Mouse (Mus musculus) MEL (cell line): ENCODE measurements at regions not wholly inside any gene's neighbourhood (a gene's known extent, or its start where the extent isn't known, plus 50 kb on each side); places are given as distances from the start of the nearest gene placed in this dataset.

Experiments used
- DNase-seq: peaks from one replicate; pipeline ENCODE4 v3.0.0; 2011; ENCODE audit warnings: low read depth, low spot score
- H3K27ac ChIP-seq: 2 replicates; pipeline ENCODE4 v1.5.1; 2012; ENCODE audit warnings: low read depth, mild to moderate bottlenecking, control low read depth, low read length, moderate library complexity; ENCODE audit not compliant: control insufficient read depth
- H3K27me3 ChIP-seq, 2 experiments: fragments of 150-350 bp in 1 of 2; sonication (generic) in 1 of 2; 2 replicates each; pipeline ENCODE4 v1.6.1; 2012; ENCODE audit warnings: low read length in 2 of 2, mild to moderate bottlenecking in 2 of 2, improper control_type of control experiment in 1 of 2, moderate library complexity in 1 of 2; ENCODE audit not compliant: insufficient read depth in 2 of 2, control insufficient read depth in 1 of 2
- H3K36me3 ChIP-seq, 2 experiments: 2 replicates each; pipeline ENCODE4 v1.6.1; 2012 to 2014; ENCODE audit warnings: low read length in 2 of 2, improper control_type of control experiment in 1 of 2, inconsistent platforms in 1 of 2, mild to moderate bottlenecking in 1 of 2; ENCODE audit not compliant: insufficient read depth in 2 of 2, control insufficient read depth in 1 of 2
- H3K4me1 ChIP-seq, 2 experiments: fragments of 150-350 bp in 1 of 2; sonication (generic) in 1 of 2; 2 replicates each; pipeline ENCODE4 v1.6.1; 2012; ENCODE audit warnings: low read length in 2 of 2, improper control_type of control experiment in 1 of 2, mild to moderate bottlenecking in 1 of 2; ENCODE audit not compliant: insufficient read depth in 2 of 2, control insufficient read depth in 1 of 2
- H3K4me3 ChIP-seq, 2 experiments: fragments of 150-350 bp in 1 of 2; sonication (generic) in 1 of 2; 2 replicates each; pipeline ENCODE4 v1.5.1; 2012; ENCODE audit warnings: low read depth in 2 of 2, low read length in 2 of 2, mild to moderate bottlenecking in 2 of 2, moderate library complexity in 2 of 2, control low read depth in 1 of 2, improper control_type of control experiment in 1 of 2; ENCODE audit not compliant: control insufficient read depth in 1 of 2, insufficient read depth in 1 of 2
- H3K79me2 ChIP-seq: 2 replicates; pipeline ENCODE4 v1.6.1; 2012; ENCODE audit warnings: mild to moderate bottlenecking, low read length, moderate library complexity; ENCODE audit not compliant: control insufficient read depth, poor library complexity, insufficient read depth
- H3K9ac ChIP-seq: 2 replicates; pipeline ENCODE4 v1.6.1; 2012; ENCODE audit warnings: low read depth, mild to moderate bottlenecking, control low read depth, low read length, moderate library complexity; ENCODE audit not compliant: control insufficient read depth, poor library complexity, severe bottlenecking
- H3K9me3 ChIP-seq: fragments of 150-350 bp; sonication (generic); replicated peaks from 2 replicates; pipeline ENCODE4 v1.6.1; 2012; ENCODE audit warnings: mild to moderate bottlenecking, low read length, improper control_type of control experiment, moderate library complexity; ENCODE audit not compliant: insufficient read depth
- BHLHE40 ChIP-seq: IDR thresholded peaks from 2 replicates; pipeline ENCODE4 v1.6.1; 2012; ENCODE audit warnings: low read depth, mild to moderate bottlenecking, inconsistent platforms, low read length, improper control_type of control experiment, borderline replicate concordance
- CHD2 ChIP-seq: IDR thresholded peaks from 2 replicates; pipeline ENCODE4 v1.6.1; 2011; ENCODE audit warnings: low read length, improper control_type of control experiment
- ETS1 ChIP-seq: IDR thresholded peaks from 2 replicates; pipeline ENCODE4 v1.6.1; 2012; ENCODE audit warnings: low read depth, mild to moderate bottlenecking, inconsistent platforms, low read length, improper control_type of control experiment, moderate library complexity
- GATA1 ChIP-seq: IDR thresholded peaks from 2 replicates; pipeline ENCODE4 v1.6.1; 2011; ENCODE audit warnings: low read depth, low read length, improper control_type of control experiment
- HCFC1 ChIP-seq: IDR thresholded peaks from 2 replicates; pipeline ENCODE4 v1.6.1; 2012; ENCODE audit warnings: low read depth, mild to moderate bottlenecking, inconsistent platforms, low read length, improper control_type of control experiment, moderate library complexity
- JUND ChIP-seq: IDR thresholded peaks from 2 replicates; pipeline ENCODE4 v1.6.1; 2011; ENCODE audit warnings: low read depth, mild to moderate bottlenecking, improper control_type of control experiment, low read length
- MAFK ChIP-seq: IDR thresholded peaks from 2 replicates; pipeline ENCODE4 v1.6.1; 2011; ENCODE audit warnings: low read depth, mild to moderate bottlenecking, low read length, improper control_type of control experiment, borderline replicate concordance
- MAX ChIP-seq: IDR thresholded peaks from 2 replicates; pipeline ENCODE4 v1.6.1; 2011; ENCODE audit warnings: low read length, improper control_type of control experiment
- MAZ ChIP-seq: IDR thresholded peaks from 2 replicates; pipeline ENCODE4 v1.6.1; 2012; ENCODE audit warnings: low read depth, mild to moderate bottlenecking, inconsistent platforms, low read length, improper control_type of control experiment
- MXI1 ChIP-seq: IDR thresholded peaks from 2 replicates; pipeline ENCODE4 v1.6.1; 2011; ENCODE audit warnings: mild to moderate bottlenecking, low read depth, low read length, improper control_type of control experiment
- MYC ChIP-seq: IDR thresholded peaks from 2 replicates; pipeline ENCODE4 v1.6.1; 2011; ENCODE audit warnings: low read depth, mild to moderate bottlenecking, low read length, improper control_type of control experiment, moderate library complexity
- NRF1 ChIP-seq: IDR thresholded peaks from 2 replicates; pipeline ENCODE4 v1.6.1; 2014; ENCODE audit warnings: low read depth, mild to moderate bottlenecking, inconsistent platforms, low read length, improper control_type of control experiment, moderate library complexity; ENCODE audit not compliant: poor library complexity, insufficient read depth, severe bottlenecking
- POLR2A ChIP-seq, 2 experiments: IDR thresholded peaks; 2 replicates each; pipeline ENCODE4 v1.6.1; 2011 to 2012; ENCODE audit warnings: low read length in 2 of 2, mild to moderate bottlenecking in 2 of 2, control low read depth in 1 of 2, improper control_type of control experiment in 1 of 2, low read depth in 1 of 2, moderate library complexity in 1 of 2; ENCODE audit not compliant: control insufficient read depth in 1 of 2, insufficient read depth in 1 of 2, poor library complexity in 1 of 2
- RAD21 ChIP-seq: IDR thresholded peaks from 2 replicates; pipeline ENCODE4 v1.6.1; 2011; ENCODE audit warnings: mild to moderate bottlenecking, low read depth, low read length, improper control_type of control experiment
- SIN3A ChIP-seq: IDR thresholded peaks from 2 replicates; pipeline ENCODE4 v1.6.1; 2012; ENCODE audit warnings: low read length, improper control_type of control experiment, inconsistent platforms
- SMC3 ChIP-seq: IDR thresholded peaks from 2 replicates; pipeline ENCODE4 v1.6.1; 2011; ENCODE audit warnings: low read depth, low read length, improper control_type of control experiment
- USF1 ChIP-seq: IDR thresholded peaks from 2 replicates; pipeline ENCODE4 v1.6.1; 2014; ENCODE audit warnings: low read depth, mild to moderate bottlenecking, inconsistent platforms, low read length, improper control_type of control experiment, moderate library complexity
- USF2 ChIP-seq, 2 experiments: IDR thresholded peaks; 2 replicates each; pipeline ENCODE4 v1.6.1; 2011 to 2012; ENCODE audit warnings: improper control_type of control experiment in 2 of 2, low read length in 2 of 2, borderline replicate concordance in 1 of 2, inconsistent platforms in 1 of 2, low read depth in 1 of 2, mild to moderate bottlenecking in 1 of 2; ENCODE audit not compliant: insufficient read depth in 1 of 2

DNA sequence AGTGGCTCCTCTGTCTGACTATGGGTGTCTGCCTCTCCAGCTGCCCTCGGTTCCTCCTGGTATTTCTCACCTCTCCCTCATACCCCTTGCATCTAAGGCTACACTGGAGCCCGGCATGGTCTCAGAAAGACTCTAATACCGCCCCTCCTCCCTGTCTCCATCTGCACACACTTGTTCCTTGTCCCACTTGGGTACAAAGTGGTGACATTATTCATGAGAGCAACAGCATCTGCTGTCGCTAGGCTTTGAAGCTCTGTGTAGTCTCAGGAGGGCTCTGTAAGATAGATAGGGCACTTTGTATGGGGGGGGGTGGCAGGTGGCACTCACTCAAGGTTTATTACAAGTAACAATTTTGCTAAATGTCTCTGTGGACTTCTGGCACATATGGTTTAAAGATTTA lies 229.7 kb downstream of the Opa1 start:
- DNase-seq: no peak
- Histone ChIP-seq H3K36me3 (no peaks in the 10 kb centered on the region), H3K4me3 (no peak overlapping the region), H3K27me3 (peaks cover 17 to 28% of the 10 kb centered on the region in 2 experiments), H3K27ac (no peak overlapping the region), H3K9ac (no peak overlapping the region), H3K79me2 (no peaks in the 10 kb centered on the region), H3K4me1 (no peaks in the 10 kb centered on the region), H3K9me3 (no peaks in the 10 kb centered on the region)
- TF ChIP-seq POLR2A (IDR thresholded peaks at IDR 0.05; ENCODE audit: control insufficient read depth in 1 of 2, insufficient read depth in 1 of 2, low read depth in 1 of 2, low read length in 2 of 2, poor library complexity in 1 of 2): no peak
- TF ChIP-seq SIN3A: no peak
- TF ChIP-seq USF1: no peak
- TF ChIP-seq HCFC1: no peak
- no peak for TF ChIP-seq SMC3
- no peak for TF ChIP-seq NRF1
- no peak for TF ChIP-seq MXI1
- TF ChIP-seq USF2 (IDR thresholded peaks at IDR 0.05; ENCODE audit: borderline replicate concordance in 1 of 2, insufficient read depth in 1 of 2, low read depth in 1 of 2, low read length in 2 of 2): no peak
- TF ChIP-seq MAFK: no peak

DNA sequence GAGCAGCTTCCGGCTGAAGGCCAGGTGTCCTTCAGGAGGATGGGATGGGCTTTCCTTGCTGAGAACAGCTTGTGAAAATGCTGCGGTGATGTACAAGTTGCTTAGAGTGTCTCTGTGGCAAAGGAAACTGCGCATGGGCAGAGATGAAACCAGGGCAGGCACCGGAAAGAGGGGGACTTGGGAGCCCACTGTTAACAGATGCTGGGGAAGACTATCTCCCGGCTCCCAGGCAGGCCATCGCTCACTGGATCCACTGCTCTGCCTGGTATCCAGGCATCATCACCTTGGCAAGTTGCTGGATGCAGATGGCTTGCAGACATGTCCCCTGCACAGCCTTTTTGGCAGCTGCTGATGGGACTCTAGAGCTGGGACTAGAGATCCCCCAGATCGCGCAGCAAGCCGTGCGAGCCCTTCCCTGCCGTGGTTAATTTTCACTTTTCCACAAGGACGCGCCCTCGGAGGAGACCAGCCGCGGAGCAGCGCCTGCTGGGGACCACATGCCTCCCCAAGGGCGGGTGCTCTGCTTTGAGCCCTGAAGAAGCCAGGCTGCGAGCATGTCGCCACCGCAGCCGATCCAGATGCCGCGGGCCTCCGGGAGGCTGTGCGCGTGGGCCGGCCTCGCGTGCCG lies 234.4 kb downstream of the Opa1 start:
- no peak for TF ChIP-seq USF1
- no peak for TF ChIP-seq RAD21
- TF ChIP-seq JUND: no peak
- no peak for TF ChIP-seq GATA1
- no peak for TF ChIP-seq ETS1
- TF ChIP-seq BHLHE40: no peak
- TF ChIP-seq CHD2: no peak
- no peak for TF ChIP-seq MAZ
- TF ChIP-seq MYC: no peak
- TF ChIP-seq MAX: no peak
- TF ChIP-seq MAFK: no peak
- H3K4me3 ChIP-seq: no peak overlapping the region
- H3K9ac ChIP-seq: no peak overlapping the region
- no peak overlapping the region for H3K27ac ChIP-seq
- no peak for DNase-seq
- H3K4me1 ChIP-seq: no peaks in the 10 kb centered on the region
- H3K36me3 ChIP-seq: no peaks in the 10 kb centered on the region
- no peaks in the 10 kb centered on the region for H3K79me2 ChIP-seq
- H3K27me3 ChIP-seq: peaks cover 19 to 23% of the 10 kb centered on the region in 2 experiments
- no peaks in the 10 kb centered on the region for H3K9me3 ChIP-seq
